Mouse (Mus musculus): ENCODE results near the gene Rgp1. TPM values are rescaled to one million over a fixed set of nuclear protein-coding genes. Genes with fewer than 3 reads are reported as not detected.

The Rgp1 gene
- polyA plus RNA-seq, 1 experiment from 2014 or later, result 31.5 TPM

GRCm38 (mm10) chr4:43553891-43554290 lies 24.6 kb upstream of the Rgp1 start:
- Histone ChIP-seq H3K36me3 (peaks cover 83% of the 10 kb centered on the region), H3K4me3 (no peak overlapping the region), H3K27ac (no peak overlapping the region), H3K9me3 (no peaks in the 10 kb centered on the region), H3K4me1 (replicated peaks) (peaks cover 15% of the 10 kb centered on the region), H3K9ac (no peak overlapping the region), H3K27me3 (no peaks in the 10 kb centered on the region), H3K4me2 (no peak overlapping the region)
- no peak for ATAC-seq (ENCODE audit: low FRiP score)

DNA sequence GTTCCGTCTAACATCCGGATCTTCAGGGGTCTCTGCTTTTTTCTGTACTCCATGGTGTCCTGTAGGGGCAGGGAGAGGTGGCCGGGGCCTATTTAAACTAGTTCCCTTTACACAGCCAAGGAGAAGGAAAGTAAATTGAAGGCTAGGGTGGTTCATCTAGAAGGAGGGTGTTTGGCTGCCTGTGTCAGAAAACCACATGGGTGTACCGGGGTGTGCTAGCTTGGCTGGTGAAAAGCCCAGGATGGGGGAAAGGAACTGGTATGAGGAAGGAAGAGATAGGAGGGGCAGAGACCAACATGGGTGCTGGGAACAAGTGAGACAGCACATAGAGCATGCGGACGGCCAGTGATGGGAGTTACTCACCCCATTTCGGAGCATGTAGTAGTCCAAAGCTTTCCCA lies 22.6 kb upstream of the Rgp1 start:
- no peak overlapping the region for H3K4me3 ChIP-seq
- H3K36me3 ChIP-seq, result peaks cover 65% of the 10 kb centered on the region
- no peaks in the 10 kb centered on the region for H3K9me3 ChIP-seq
- ATAC-seq (ENCODE audit: low FRiP score), result no peak
- 97% methylated on average over 7 of the region's 7 CpGs for WGBS
- no peak overlapping the region for H3K27ac ChIP-seq
- peaks cover 33% of the 10 kb centered on the region for H3K4me1 ChIP-seq (replicated peaks)
- H3K27me3 ChIP-seq, result no peaks in the 10 kb centered on the region
- H3K9ac ChIP-seq, result no peak overlapping the region
- H3K4me2 ChIP-seq, result no peak overlapping the region

GRCm38 (mm10) chr4:43558028-43558630 lies 20.4 kb upstream of the Rgp1 start:
- no peaks in the 10 kb centered on the region for H3K27me3 ChIP-seq
- no peak overlapping the region for H3K27ac ChIP-seq
- peaks cover 43% of the 10 kb centered on the region for H3K4me1 ChIP-seq (replicated peaks)
- H3K4me2 ChIP-seq, result peak overlapping the region; percentile 11
- WGBS, result 44% methylated on average over 5 of the region's 5 CpGs
- peak overlapping the region; percentile 59; the same call in 1 of the 2 replicates for H3K9ac ChIP-seq
- H3K9me3 ChIP-seq, result no peaks in the 10 kb centered on the region
- H3K4me3 ChIP-seq, result peak overlapping the region; percentile 3; the same call in 1 of the 2 replicates
- H3K36me3 ChIP-seq, result peaks cover 43% of the 10 kb centered on the region
- no peak for ATAC-seq (ENCODE audit: low FRiP score)

GRCm38 (mm10) chr4:43558631-43559356 lies 19.7 kb upstream of the Rgp1 start:
- Histone ChIP-seq H3K4me2 (peak overlapping the region; percentile 11), H3K36me3 (peaks cover 36% of the 10 kb centered on the region), H3K9ac (peak overlapping the region; percentile 59), H3K27ac (peak overlapping the region; percentile 25; the same call in 1 of the 2 replicates), H3K9me3 (no peaks in the 10 kb centered on the region), H3K4me1 (replicated peaks) (peaks cover 50% of the 10 kb centered on the region), H3K4me3 (peak overlapping the region; percentile 3; the same call in 1 of the 2 replicates), H3K27me3 (no peaks in the 10 kb centered on the region)
- ATAC-seq (ENCODE audit: low FRiP score), result no peak
- WGBS, result 24% methylated on average over 13 of the region's 13 CpGs

DNA sequence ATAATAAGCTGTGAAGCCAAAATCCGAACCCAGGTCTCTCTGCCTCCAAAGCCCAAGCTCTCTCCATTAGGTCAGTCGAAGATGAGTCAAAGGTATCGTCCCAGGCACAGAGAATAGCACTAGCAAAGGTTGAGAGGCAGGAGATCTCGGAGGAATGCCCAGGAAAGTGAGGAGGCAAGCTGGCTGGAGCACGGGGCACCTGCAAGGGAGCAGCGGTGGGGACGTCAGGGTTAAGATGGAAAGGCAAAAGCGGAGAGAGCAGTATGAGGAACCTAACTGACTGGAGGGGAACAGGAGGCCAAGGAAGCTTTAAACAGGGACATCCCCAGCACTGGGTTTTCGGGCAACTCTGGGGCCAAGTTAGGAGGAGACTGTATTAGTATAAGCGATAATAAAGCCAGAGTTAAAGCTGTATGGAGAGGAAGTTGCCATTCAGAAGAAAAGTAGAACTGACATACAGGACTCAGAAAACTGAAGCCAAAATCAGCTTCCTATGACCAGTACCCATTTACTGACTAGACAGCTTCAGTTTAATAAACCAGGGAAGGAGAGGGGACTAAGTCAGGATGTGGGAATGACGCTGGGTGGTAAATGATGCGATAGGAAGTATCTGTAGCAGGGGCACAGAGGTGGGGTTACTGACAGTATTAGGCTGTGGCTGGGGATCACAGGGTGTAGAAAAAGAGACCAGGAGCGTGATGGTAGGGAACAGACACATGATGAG lies 18.8 kb upstream of the Rgp1 start:
- peak overlapping the region; percentile 59 for H3K9ac ChIP-seq
- peak overlapping the region; percentile 92 for H3K4me2 ChIP-seq
- 80% methylated on average over 13 of the region's 13 CpGs for WGBS
- H3K27me3 ChIP-seq, result no peaks in the 10 kb centered on the region
- peaks cover 55% of the 10 kb centered on the region for H3K4me1 ChIP-seq (replicated peaks)
- H3K27ac ChIP-seq, result no peak overlapping the region
- no peak overlapping the region for H3K4me3 ChIP-seq
- H3K36me3 ChIP-seq, result peaks cover 32% of the 10 kb centered on the region
- no peak for ATAC-seq (ENCODE audit: low FRiP score)
- H3K9me3 ChIP-seq, result no peaks in the 10 kb centered on the region

DNA sequence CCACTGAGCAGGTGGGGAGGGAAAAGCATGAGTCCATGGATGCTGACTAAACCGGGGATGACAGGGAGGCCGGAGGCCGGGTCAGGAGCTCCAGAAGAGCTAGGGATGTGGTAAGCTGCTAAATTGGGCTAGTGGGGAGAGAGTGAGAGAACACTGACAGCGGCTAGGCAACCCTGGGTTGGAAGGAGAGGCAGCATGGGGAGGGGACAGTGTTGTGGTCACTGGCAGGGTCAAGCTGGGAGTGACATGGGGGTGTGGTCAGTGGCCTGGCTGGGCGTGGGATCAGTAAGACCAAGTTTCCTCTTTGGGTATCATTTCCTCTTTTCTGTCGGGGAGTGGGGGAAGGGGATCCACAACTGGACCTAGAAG lies 18.3 kb upstream of the Rgp1 start:
- Histone ChIP-seq H3K4me1 (replicated peaks) (peaks cover 55% of the 10 kb centered on the region), H3K36me3 (peaks cover 32% of the 10 kb centered on the region), H3K4me3 (no peak overlapping the region), H3K27me3 (no peaks in the 10 kb centered on the region), H3K27ac (no peak overlapping the region), H3K9me3 (no peaks in the 10 kb centered on the region), H3K4me2 (peak overlapping the region; percentile 92), H3K9ac (peak overlapping the region; percentile 59)
- WGBS, result 43% methylated on average over 6 of the region's 6 CpGs
- no peak for ATAC-seq (ENCODE audit: low FRiP score)

- Histone ChIP-seq H3K9ac (peak overlapping the region; percentile 91), H3K9me3 (no peaks in the 10 kb centered on the region), H3K4me3 (peak overlapping the region; percentile 70), H3K36me3 (peaks cover 32% of the 10 kb centered on the region), H3K4me2 (peak overlapping the region; percentile 92), H3K27ac (no peak overlapping the region), H3K4me1 (replicated peaks) (peaks cover 55% of the 10 kb centered on the region), H3K27me3 (no peaks in the 10 kb centered on the region)
- ATAC-seq (ENCODE audit: low FRiP score), result no peak
- 34% methylated on average over 2 of the region's 2 CpGs for WGBS
These were observed 17.5 kb upstream of the Rgp1 start for GRCm38 (mm10) chr4:43560976-43561375.

- peaks cover 55% of the 10 kb centered on the region for H3K4me1 ChIP-seq (replicated peaks)
- H3K4me3 ChIP-seq, result peak overlapping the region; percentile 70
- 4% methylated on average over 16 of the region's 16 CpGs for WGBS
These were observed 17.0 kb upstream of the Rgp1 start for GRCm38 (mm10) chr4:43561436-43561996.

DNA sequence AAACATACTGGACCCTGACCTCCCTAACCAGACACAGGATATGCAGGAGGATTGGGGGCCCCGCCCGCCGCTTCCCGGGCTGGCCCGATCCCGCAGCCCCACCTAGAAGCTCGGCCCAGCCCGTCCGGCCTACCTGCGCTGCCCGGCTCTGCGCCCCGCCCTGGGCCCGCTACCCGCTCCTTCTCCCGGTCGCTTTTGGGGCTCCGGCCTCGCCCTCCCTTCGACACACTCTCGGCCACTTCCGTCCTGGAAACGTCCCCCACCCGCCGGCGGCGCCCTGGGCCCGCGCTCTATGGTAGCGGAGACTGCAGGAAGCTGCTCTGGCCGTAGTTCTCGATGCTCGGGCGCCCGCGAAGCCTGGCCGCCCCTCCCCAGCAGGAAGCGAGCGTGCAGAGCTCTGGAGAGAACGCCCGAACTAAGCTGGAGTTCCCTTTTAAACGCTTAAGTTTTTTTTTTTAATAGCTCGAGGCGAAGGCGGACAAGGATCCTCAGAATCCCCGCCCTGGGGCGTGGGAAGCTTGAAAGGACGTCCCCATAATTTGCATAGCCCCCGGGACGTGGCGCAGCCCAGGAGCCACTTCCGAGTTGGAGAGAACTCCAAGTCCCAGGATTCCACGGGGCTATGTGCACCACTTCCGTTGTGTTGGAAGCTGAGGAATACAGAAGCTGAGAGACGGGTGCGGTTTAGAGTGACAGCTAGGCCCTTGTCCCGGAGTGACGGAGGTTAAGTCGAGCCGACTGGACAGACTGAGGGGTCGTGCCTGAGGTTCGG lies 16.3 kb upstream of the Rgp1 start, which contains the start of the genes Creb3 and Tln1:
Creb3 (plus strand) TSS at position 336 of the 772 bp plus-strand sequence.
Tln1 (minus strand) TSS at position 695 of the 772 bp plus-strand sequence.
- WGBS, result under 1% methylated on average over 62 of the region's 62 CpGs
- H3K4me1 ChIP-seq (replicated peaks), result peaks cover 55% of the 10 kb centered on the region
- peak within 1 kb of the TSS; percentile 70 for H3K4me3 ChIP-seq
- peak; percentile 97 for ATAC-seq (ENCODE audit: low FRiP score)
- no peaks in the 10 kb centered on the region for H3K27me3 ChIP-seq
- H3K9me3 ChIP-seq, result no peaks in the 10 kb centered on the region
- peak within 1 kb of the TSS; percentile 97 for H3K27ac ChIP-seq
- peak within 1 kb of the TSS; percentile 92 for H3K4me2 ChIP-seq
- peak within 1 kb of the TSS; percentile 91 for H3K9ac ChIP-seq
- peaks cover 34% of the 10 kb centered on the region for H3K36me3 ChIP-seq

More at GRCm38 (mm10) chr4:43561436-43561996, 17.0 kb upstream of the Rgp1 start:
- H3K4me2 ChIP-seq, result peak overlapping the region; percentile 92
- H3K27ac ChIP-seq, result peak overlapping the region; percentile 97
- H3K9me3 ChIP-seq, result no peaks in the 10 kb centered on the region
- H3K27me3 ChIP-seq, result no peaks in the 10 kb centered on the region
- H3K36me3 ChIP-seq, result peaks cover 32% of the 10 kb centered on the region
- ATAC-seq (ENCODE audit: low FRiP score), result peak; percentile 30; the same call in 1 of the 2 replicates
- H3K9ac ChIP-seq, result peak overlapping the region; percentile 91

GRCm38 (mm10) chr4:43562769-43563600 lies 15.5 kb upstream of the Rgp1 start:
- no peaks in the 10 kb centered on the region for H3K27me3 ChIP-seq
- no peaks in the 10 kb centered on the region for H3K9me3 ChIP-seq
- WGBS, result 8% methylated on average over 22 of the region's 22 CpGs
- H3K36me3 ChIP-seq, result peaks cover 42% of the 10 kb centered on the region
- H3K27ac ChIP-seq, result peak overlapping the region; percentile 97
- peak overlapping the region; percentile 91 for H3K9ac ChIP-seq
- no peak; the same call in 1 of the 2 replicates for ATAC-seq (ENCODE audit: low FRiP score)
- peak overlapping the region; percentile 70 for H3K4me3 ChIP-seq
- H3K4me1 ChIP-seq (replicated peaks), result peaks cover 49% of the 10 kb centered on the region
- H3K4me2 ChIP-seq, result peak overlapping the region; percentile 92

DNA sequence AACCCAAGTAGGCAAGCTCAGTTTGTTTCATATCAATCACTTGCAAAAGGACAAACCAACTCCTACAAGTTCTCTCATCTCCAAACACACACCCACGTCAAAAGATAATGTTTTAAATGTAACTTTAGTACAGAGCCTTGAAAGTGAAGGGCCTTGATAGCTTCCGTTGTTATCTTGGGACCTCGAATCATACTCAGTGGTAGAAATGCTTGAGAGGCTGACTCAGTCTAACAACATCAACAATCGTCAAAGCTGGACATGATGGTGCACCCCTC lies 15.0 kb upstream of the Rgp1 start:
- WGBS, result 90% methylated on average over 4 of the region's 4 CpGs

More for the DNA sequence above, 15.0 kb upstream of the Rgp1 start:
- 0 out of 2 replicates have a peak overlapping the region, but pooled peaks have one; percentile 97 for H3K27ac ChIP-seq
- peak overlapping the region; percentile 91 for H3K9ac ChIP-seq
- peak overlapping the region; percentile 70 for H3K4me3 ChIP-seq
- peaks cover 47% of the 10 kb centered on the region for H3K36me3 ChIP-seq
- peak overlapping the region; percentile 92 for H3K4me2 ChIP-seq
- H3K9me3 ChIP-seq, result no peaks in the 10 kb centered on the region
- H3K27me3 ChIP-seq, result no peaks in the 10 kb centered on the region
- no peak for ATAC-seq (ENCODE audit: low FRiP score)
- H3K4me1 ChIP-seq (replicated peaks), result peaks cover 43% of the 10 kb centered on the region

Measured in hindbrain, embryonic 13.5 days (tissue).